Mouse (Mus musculus): ENCODE measurements around the gene Rab40c.

DNA sequence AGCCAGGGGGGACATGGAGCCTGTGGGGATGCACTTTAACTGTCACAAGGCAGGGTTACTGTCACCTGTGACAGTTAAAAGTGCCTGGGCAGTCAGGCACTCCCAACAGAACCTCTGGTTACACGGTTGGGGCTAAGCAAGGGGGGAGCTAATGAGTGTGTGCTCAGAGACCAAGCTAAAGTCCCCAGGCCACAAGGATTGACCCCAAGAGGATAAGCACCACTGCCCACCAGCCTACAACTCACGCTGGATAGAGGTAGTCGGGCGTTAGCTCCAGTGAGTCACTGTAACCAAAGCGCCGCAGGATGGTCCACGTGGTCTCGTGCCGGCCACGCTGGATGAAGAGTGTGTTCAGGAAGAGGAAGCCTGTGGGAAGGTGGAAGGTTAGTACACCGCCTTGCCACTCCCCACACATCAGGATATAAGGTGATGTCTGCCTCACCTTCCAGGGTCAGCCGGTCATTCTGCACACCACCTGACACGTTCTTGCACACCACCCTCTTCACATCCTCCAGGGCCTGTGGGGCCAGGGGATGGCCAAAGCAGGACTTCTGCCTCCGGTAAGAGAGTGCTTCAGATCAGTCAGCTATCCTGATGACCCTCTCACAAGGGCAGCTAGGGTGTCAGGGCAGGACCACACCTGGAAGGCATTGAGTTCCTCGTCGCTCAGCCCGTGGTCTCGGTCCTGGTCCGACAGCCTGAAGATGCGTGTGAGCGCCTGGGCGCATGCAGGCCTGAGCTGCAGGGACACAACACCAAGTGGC, 78.2 kb downstream of the Rab40c start, which contains the start of gene Gm20683:
- TF ChIP-seq CTCF (IDR thresholded peaks at IDR 0.05; ENCODE audit: low read depth) (no peak), EP300 (IDR thresholded peaks at IDR 0.05; ENCODE audit: low read depth) (no peak)
